Mouse (Mus musculus): ENCODE measurements around the gene Col4a5.

The Col4a5 gene

GRCm38 (mm10) chrX:141475110-141475509 lies at the start of gene Col4a5:
Col4a5 (plus strand) TSS chrX:141475385.
- DNase-seq, result peak; percentile 4

GRCm38 (mm10) chrX:141436780-141437179 lies 38.4 kb upstream of the Col4a5 start:
- DNase-seq, result no peak

- no peak for DNase-seq
These were observed 35.8 kb upstream of the Col4a5 start for GRCm38 (mm10) chrX:141439423-141439822.

GRCm38 (mm10) chrX:141447936-141448335 lies 27.2 kb upstream of the Col4a5 start:
- DNase-seq, result no peak

GRCm38 (mm10) chrX:141473470-141474302 lies 1.5 kb upstream of the Col4a5 start, which contains the start of gene Col4a6:
Col4a6 (minus strand) TSS chrX:141474076.
- no peak for DNase-seq

- DNase-seq, result no peak
These were observed 562 bp downstream of the Col4a5 start for GRCm38 (mm10) chrX:141475566-141476327.

GRCm38 (mm10) chrX:141494545-141494944 lies 19.4 kb downstream of the Col4a5 start:
- no peak for DNase-seq

- DNase-seq, result no peak
These were observed 27.9 kb downstream of the Col4a5 start for GRCm38 (mm10) chrX:141503125-141503524.

GRCm38 (mm10) chrX:141533447-141533846 lies 58.3 kb downstream of the Col4a5 start:
- no peak for DNase-seq

GRCm38 (mm10) chrX:141547471-141547870 lies 72.3 kb downstream of the Col4a5 start:
- DNase-seq, result no peak

- DNase-seq, result no peak
These were observed 115.1 kb downstream of the Col4a5 start for GRCm38 (mm10) chrX:141590242-141590641.

GRCm38 (mm10) chrX:141721725-141722124 lies 246.5 kb downstream of the Col4a5 start:
- no peak for DNase-seq

GRCm38 (mm10) chrX:141723936-141724335 lies 248.8 kb downstream of the Col4a5 start:
- no peak for DNase-seq

GRCm38 (mm10) chrX:141724391-141724891 lies 249.3 kb downstream of the Col4a5 start:
- no peak for DNase-seq

- no peak for DNase-seq
These were observed 250.0 kb downstream of the Col4a5 start, which contains the start of gene Irs4 for GRCm38 (mm10) chrX:141724937-141725918. Irs4 (minus strand) TSS chrX:141725263.

GRCm38 (mm10) chrX:141729570-141729969 lies 254.4 kb downstream of the Col4a5 start:
- DNase-seq, result no peak

All from cerebellum, adult 11 months (tissue).